Mouse (Mus musculus): Measurements from ENCODE around the gene Ss18l1. TPM values are rescaled to one million over a fixed set of nuclear protein-coding genes. Genes with fewer than 3 reads are reported as not detected.

The Ss18l1 gene
- 6.1 to 9.2 TPM (median 7.2 TPM) in 4 replicates for total RNA-seq (2023)

DNA sequence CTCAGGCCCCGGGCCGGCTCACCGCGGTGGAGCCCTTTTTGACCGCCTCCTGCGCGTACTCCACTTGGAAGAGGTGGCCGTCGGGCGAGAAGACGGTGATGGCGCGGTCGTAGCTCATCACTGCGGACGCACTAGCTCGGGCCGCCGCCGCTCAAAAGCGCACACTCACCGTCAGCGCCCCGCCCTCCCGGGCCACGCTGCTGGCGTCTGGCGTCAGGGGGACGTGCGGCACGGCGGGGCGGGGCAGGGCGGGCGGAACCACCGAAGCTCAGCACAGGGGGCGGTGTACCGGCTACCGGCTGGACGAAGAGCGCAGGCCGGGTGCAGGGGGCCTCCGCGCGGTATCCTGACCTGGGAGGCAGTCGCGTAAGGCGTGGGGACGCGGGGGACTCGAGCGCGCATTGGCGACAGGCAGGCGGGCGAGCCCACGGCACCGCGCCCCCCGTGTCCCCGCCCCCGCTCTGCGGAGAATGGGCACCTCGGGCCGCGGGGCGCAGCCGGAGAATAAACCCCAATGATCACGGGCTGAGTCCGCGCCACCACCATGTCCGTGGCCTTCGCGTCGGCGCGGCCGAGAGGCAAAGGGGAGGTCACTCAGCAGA, at the start of gene Ss18l1, which contains the start of gene Psma7:
Gene Ss18l1 (plus strand): TSS at position 254 of the 602 bp plus-strand sequence.
Gene Psma7 (minus strand): TSS at position 178 of the 602 bp plus-strand sequence.

DNA sequence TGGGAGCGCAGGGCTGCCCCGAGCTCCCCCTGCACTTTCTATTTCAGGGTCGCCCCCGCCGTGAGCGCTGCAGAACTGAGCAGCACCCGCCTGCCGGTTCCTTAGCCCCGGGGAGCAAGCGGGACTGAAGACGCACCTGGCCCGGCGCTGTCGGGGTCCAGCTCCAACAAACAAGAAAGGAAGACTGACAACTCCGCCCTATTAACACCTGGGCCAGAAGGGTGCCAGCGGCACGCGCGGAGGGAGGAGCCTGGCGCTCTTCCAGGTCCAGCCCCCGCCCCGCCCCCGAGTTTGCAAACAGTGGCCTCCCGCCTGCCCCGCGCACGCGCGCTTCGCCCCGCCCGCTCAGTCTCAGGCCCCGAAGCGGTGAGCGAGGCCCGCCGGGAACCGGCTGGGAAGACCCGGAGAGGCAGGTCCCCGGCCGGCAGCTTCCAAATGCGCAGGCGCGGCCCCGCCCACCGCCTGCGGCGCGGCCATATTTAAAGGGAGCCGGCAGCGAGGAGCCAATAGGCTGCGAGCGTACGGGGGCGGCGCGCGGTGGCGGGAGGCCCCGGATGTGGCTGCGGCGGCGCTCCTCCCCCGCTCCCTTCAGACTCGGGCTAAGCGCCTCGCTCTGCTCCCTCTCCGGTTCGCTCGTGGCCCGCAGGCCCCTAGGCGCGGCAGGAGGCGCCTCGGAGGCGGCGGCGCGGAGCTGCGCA, 17.8 kb upstream of the Ss18l1 start, which contains the start of gene Lsm14b:
Gene Lsm14b (plus strand): TSS at position 587 of the 698 bp plus-strand sequence.

DNA sequence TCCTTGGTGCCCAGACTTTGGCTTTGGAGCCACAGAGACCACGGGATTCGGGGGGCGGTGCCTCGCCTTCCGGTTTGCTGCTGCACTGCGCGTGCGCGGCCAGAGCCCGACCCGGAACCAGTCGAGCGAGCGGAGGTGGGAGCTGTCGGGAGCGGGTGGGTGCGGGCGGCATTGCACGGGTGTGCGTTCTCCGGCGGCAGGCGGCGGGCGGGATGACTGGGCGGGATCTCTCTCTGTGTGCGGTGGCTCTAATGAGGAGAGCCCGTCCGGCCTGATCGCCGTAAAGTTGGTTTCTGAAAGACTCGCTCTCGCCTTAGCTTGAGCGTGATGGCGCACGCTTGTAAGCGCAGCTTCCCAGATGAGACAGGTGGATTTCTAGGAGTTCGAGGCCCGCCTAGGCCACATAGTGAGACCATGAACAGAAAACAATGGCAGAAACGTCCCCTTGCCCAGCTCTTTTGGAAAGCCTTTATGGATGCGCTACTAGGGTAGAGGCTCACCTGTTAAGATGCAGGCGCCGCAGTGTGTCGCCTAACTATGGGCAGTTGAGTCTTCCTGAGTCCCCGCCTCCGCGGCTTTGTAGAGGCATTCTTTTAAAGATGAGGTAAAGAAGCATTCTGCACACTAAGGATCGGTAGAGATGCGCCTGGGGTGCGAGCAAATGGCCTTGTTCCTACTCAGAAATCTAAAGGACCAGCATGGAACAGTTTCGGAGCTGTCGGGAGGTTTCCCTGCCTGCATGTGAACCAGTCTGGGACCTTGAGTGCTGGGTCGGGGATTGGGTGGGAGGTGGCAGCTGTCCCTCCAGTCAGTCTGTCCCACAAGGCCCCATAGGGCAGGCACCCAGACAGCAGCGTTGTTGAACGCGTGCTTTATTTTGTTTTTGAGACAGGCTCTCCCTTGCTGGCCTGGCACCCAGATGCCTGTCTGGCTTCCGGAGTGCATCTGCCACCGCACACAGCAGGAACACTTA, 28.5 kb downstream of the Ss18l1 start, which contains the start of gene Mtg2:
Gene Mtg2 (plus strand): TSS at position 108 of the 973 bp plus-strand sequence.

DNA sequence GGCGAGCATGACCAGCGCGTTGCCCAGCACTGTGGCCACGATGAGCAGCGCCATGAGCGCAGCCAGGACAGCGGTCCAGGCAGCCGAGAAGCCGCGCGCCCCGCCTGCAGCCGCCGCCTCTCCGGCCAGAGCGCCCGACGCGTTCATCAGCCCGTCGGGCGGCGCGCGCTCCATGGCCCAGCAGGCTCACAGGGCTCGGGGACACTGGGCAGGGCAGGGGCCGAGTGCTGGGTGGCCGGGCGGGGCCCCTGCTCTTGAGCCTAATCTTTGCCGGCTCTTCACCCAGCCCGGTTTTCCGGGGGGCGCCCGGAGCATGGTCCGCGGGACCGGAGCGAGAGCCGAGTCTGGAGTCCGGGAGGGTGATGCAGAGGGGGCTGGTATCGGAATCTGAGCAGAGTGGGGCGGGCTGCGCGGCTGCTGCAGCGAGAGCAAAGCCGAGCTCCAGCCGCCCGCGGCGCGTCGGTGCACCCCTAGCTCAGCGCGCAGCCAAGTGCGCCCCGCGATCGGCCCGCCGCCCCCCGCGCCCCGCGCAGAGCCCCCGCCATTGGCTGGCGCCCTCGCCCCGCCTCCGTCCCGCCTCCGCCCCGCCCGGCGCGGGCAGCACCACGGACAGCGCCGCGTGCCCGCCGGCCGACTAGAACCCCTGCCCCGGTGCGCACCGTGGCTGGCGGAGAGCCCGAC, 61.8 kb downstream of the Ss18l1 start, which contains the start of gene Hrh3:
Gene Hrh3 (minus strand): TSS at position 511 of the 681 bp plus-strand sequence.

DNA sequence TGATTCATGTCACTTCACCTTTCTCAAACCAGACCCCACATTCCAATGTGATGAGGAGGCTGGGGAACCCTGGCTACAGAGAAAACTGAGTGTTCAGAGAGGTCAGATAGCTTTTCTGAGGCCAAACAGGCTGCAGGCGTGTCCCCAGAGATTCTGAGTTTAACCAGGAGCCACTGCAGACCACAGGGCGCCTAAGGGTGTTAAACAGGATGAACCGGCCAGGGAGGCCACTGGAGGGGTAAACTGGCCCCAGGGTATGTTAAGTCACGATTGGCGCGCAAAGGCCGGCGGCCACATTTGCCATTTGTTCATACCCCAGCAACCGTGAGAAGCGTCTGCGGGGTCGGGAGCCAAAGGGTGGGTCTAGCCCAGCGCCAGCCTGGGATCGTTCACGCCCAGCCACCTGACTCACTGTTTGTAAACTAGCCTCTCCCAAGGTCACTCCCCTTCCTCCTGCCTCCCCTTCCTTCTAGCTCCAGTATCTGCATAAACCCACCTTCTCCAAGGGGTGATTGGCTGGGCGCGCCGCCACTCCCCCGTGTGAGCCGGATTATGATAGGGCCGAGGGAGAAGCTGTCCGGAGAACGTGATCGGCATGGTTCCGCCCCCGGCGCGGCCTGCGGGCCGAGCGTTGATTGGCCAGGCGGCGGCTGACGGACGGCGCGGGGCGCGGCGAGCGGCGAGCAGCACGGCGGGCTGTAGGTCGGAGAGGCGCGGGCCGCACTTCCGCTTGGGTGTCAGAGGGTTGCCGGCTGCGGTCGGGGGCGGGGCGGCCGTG, 76.5 kb downstream of the Ss18l1 start, which contains the start of gene Osbpl2:
Gene Osbpl2 (plus strand): TSS at position 646 of the 778 bp plus-strand sequence.

Other genes starting within 250 kb of the Ss18l1 start
- 38.2 to 44.6 TPM (median 39.9 TPM) in 4 replicates for gene Taf4, start 65.9 kb upstream of the Ss18l1 start, total RNA-seq (2023)
- 33.3 to 41.8 TPM (median 40.5 TPM) in 4 replicates for gene Lsm14b, start 17.5 kb upstream of the Ss18l1 start, total RNA-seq (2023)
- 122 to 141 TPM (median 130 TPM) in 4 replicates for gene Psma7, start 76 bp upstream of the Ss18l1 start, total RNA-seq (2023)
- 15.7 to 18.8 TPM (median 18.5 TPM) in 4 replicates for gene Mtg2, start 28.1 kb downstream of the Ss18l1 start, total RNA-seq (2023)
- gene Hrh3, start 62.0 kb downstream of the Ss18l1 start, total RNA-seq (2023) = not detected in 4 replicates
- 35.1 to 41.3 TPM (median 37.1 TPM) in 4 replicates for gene Osbpl2, start 76.8 kb downstream of the Ss18l1 start, total RNA-seq (2023)
- 96.6 to 111 TPM (median 104 TPM) in 4 replicates for gene Adrm1, start 129.0 kb downstream of the Ss18l1 start, total RNA-seq (2023)
- 0.06 TPM in 1 of 4 replicates, not detected in the others for gene Lama5, start 183.3 kb downstream of the Ss18l1 start, total RNA-seq (2023)
- gene Rps21, start 214.9 kb downstream of the Ss18l1 start, total RNA-seq (2023) = 1,837 to 2,093 TPM (median 2,023 TPM) in 4 replicates
- gene Cables2, start 231.0 kb downstream of the Ss18l1 start, total RNA-seq (2023) = 66.2 to 79.5 TPM (median 71.5 TPM) in 4 replicates
- gene Rbbp8nl, start 247.4 kb downstream of the Ss18l1 start, total RNA-seq (2023) = not detected in 4 replicates

All from B cell, adult 62 days (primary cell).